Comparison of ENCODE assay signal across 11 mouse cellular contexts in the genomic region with DNA sequence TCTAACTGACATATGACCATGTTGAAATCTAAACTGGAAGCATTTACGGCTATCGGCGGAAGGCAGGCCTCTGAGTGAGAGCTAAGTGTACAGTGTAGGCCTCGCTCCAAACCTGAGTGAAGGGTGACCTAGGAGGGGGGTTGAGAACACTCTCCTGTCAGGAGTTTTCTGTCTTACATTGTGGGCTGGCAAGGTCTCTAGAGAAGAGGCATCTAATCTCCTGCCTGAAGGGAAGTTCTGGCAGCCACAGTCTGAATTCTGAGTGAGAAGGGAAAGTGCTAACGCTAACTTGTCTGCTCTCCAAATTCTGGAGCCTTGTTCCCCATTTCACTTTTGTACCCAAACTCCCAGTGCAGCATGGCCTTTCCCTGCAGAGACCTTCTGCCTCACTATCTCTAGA. TPM values are rescaled to one million over a fixed set of nuclear protein-coding genes. Genes with fewer than 3 reads are reported as not detected.
A peak's percentile ranks its signal among the peaks of the same experiment; 100 is the strongest.
DNase-seq lines count a peak whose midpoint lies in the region; ATAC-seq lines count a peak whose summit lies in the region.
"Had no signal": no experiment of that assay in that cellular context is flagged by ENCODE, and none has a peak within 500 bp of the region (broad histone marks: within the 10 kb centered on the region; RNA-seq: fewer than 3 reads in every experiment).

No protein-coding gene starts in this region.

- no peak overlapping the region for H3K4me3 ChIP-seq in neural tube, embryonic 15.5 days (replicated peaks)
- no peak overlapping the region for H3K4me3 ChIP-seq in stomach, embryonic 15.5 days (replicated peaks)
- H3K4me3 ChIP-seq: erythroblast, embryonic 14.5 days had no signal

- H3K36me3 ChIP-seq in neural tube, embryonic 15.5 days, result no peaks in the 10 kb centered on the region
- H3K36me3 ChIP-seq in stomach, embryonic 15.5 days, result no peaks in the 10 kb centered on the region

- no peaks in the 10 kb centered on the region for H3K27me3 ChIP-seq in neural tube, embryonic 15.5 days (replicated peaks)
- no peaks in the 10 kb centered on the region for H3K27me3 ChIP-seq in stomach, embryonic 15.5 days (replicated peaks)

- no peaks in the 10 kb centered on the region; the same call in 1 of the 2 replicates for H3K4me1 ChIP-seq in neural tube, embryonic 15.5 days
- H3K4me1 ChIP-seq in stomach, embryonic 15.5 days, result peaks cover 9% of the 10 kb centered on the region; the same call in 1 of the 2 replicates

- H3K9me3 ChIP-seq in neural tube, embryonic 15.5 days (replicated peaks), result no peaks in the 10 kb centered on the region
- no peaks in the 10 kb centered on the region for H3K9me3 ChIP-seq in stomach, embryonic 15.5 days

- WGBS in neural tube, embryonic 15.5 days, result 89% methylated on average over 5 of the region's 5 CpGs
- WGBS in stomach, embryonic 15.5 days, result 75% methylated on average over 5 of the region's 5 CpGs

- H3K27ac ChIP-seq in neural tube, embryonic 15.5 days (replicated peaks), result peak overlapping the region; percentile 45
- peak overlapping the region; percentile 35; the same call in 1 of the 2 replicates for H3K27ac ChIP-seq in stomach, embryonic 15.5 days

- H3K4me2 ChIP-seq in neural tube, embryonic 15.5 days, result no peak overlapping the region
- no peak overlapping the region for H3K4me2 ChIP-seq in stomach, embryonic 15.5 days

- no peak for DNase-seq in frontal cortex, postnatal 25 days (ENCODE audit: low spot score in 2 of 2)
- no peak for DNase-seq in neural tube, embryonic 10.5 days (ENCODE audit: extremely low spot score, low spot score)
- DNase-seq in heart, adult 9 months (ENCODE audit: low spot score in 2 of 2), result peak; percentile 42 to 45
- DNase-seq in Muller cell, postnatal 12 days (ENCODE audit: inconsistent ontology term), result no peak
- no peak for DNase-seq in spleen, postnatal 10 days (ENCODE audit: low spot score in 2 of 2)
- DNase-seq: gastrocnemius, postnatal 36 days; kidney, adult 8-10 months had no signal

- ATAC-seq in frontal cortex, adult (ENCODE audit: low TSS enrichment), result peak; percentile 42
- no peak for ATAC-seq in neural tube, embryonic 15.5 days (ENCODE audit: low FRiP score)
- ATAC-seq in stomach, embryonic 15.5 days (ENCODE audit: insufficient read depth, low FRiP score, low read depth), result no peak

- H3K9ac ChIP-seq in neural tube, embryonic 15.5 days (replicated peaks), result no peak overlapping the region
- no peak overlapping the region for H3K9ac ChIP-seq in stomach, embryonic 15.5 days

RNA-seq across cellular contexts. Expression of a gene that starts 54.9 kb away (rescaled TPM):
- 8.1 and 18.6 TPM in 2 replicates for polyA plus RNA-seq in neural tube, embryonic 15.5 days (2015; fragmentation: Nextera tagmentation; extraction: Ambion mirVana)
- polyA plus RNA-seq in stomach, embryonic 15.5 days (2015; fragmentation: Nextera tagmentation; extraction: Ambion mirVana), result 55.3 and 57.7 TPM in 2 replicates
- polyA plus RNA-seq: erythroblast, embryonic 14.5 days had no signal

Comparison
In these comparisons a context has a peak if more than half of its experiments do, and no peak if none do; other contexts are left out.
1. DNase-seq: peak in heart, adult 9 months (2 of 2); none in frontal cortex, postnatal 25 days (0 of 2), neural tube, embryonic 10.5 days (single experiment), Muller cell, postnatal 12 days (single experiment) and spleen, postnatal 10 days (0 of 2).